Mouse (Mus musculus) lung, postnatal 10 days (tissue): ENCODE measurements at regions not wholly inside any gene's neighbourhood (a gene's known extent, or its start where the extent isn't known, plus 50 kb on each side); places are given as distances from the start of the nearest gene placed in this dataset.

ENCODE experiments used
- DNase-seq: peaks from one replicate; pipeline ENCODE4 v3.0.0; 2021

GRCm38 (mm10) chr13:59393231-59393938 is 191.6 kb downstream of the Agtpbp1 start:
- DNase-seq, result peak; percentile 51

DNA sequence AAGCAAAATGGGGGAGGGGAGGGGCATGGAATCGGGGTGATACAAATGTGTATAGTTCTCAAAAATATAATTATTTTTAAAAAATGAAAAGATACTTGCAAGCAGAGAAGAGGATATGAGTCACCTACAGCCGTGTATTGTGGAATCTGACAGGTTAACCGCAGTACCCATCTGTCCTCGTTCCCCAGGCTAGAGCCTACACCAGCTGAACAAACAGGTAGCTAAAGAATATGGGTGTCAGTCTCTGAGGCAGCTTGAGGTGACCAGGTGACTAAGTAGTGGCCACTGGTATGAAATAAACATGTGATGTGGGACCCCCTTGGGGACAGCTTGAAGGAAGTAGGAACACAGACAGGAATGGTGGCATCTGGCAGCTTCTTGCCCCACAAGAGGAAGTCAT is 192.2 kb downstream of the Agtpbp1 start:
- DNase-seq, result no peak

DNA sequence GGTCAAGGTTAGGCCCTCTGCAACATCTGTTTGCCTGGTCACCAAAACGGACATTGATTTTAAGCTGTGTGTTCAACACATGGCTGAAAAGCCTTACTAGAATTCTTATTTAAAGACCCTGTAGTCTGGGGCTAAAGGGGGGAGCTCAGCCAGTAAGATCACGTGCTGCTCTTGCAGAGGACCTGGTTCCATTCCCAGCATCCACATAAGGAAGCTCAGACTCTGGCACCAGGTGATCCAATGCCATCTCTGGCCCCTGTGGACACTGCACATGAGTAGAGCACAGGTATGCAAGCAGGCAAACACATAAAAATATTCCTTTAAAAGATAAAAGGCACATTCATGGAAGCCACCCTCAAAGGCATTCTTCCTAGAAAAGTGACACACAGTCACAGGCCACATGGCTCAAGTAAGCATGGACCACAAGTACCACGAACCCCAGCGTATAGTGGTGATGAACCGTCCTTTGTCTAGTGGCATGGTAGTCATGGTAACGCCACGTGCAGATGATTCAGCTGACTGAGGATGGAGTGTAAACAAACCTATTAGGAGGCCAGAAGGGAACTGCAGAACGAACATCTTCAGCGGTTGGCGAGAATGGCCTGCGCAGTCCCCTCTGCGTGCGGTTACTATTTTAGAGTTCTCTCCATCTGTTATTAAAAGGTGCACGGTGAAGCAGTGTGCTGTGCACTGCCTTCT is 197.3 kb downstream of the Agtpbp1 start:
- DNase-seq, result no peak

GRCm38 (mm10) chr13:59386935-59387540 is 198.0 kb downstream of the Agtpbp1 start:
- DNase-seq, result no peak

DNA sequence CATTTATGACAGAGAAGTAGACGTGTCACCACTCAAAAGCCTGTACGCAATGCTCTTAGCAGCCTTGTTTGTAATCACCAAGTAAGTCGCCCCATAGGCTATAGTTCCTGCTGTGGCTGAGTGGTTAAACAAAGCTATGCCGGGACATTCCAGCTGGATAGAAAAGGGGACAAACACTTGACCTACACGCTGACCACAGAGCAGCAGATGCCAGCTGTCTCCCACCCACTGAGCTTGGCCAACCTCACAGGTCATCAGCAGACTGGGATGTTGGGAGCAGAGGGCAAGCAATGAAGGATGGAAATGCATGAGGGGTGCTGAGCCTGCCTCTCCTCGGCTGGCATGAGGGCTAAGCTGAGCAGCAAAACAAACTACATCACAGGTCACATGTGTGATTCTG is 199.2 kb downstream of the Agtpbp1 start:
- no peak for DNase-seq

- DNase-seq, result no peak
These were observed 214.7 kb downstream of the Agtpbp1 start for GRCm38 (mm10) chr13:59370141-59370816.

DNA sequence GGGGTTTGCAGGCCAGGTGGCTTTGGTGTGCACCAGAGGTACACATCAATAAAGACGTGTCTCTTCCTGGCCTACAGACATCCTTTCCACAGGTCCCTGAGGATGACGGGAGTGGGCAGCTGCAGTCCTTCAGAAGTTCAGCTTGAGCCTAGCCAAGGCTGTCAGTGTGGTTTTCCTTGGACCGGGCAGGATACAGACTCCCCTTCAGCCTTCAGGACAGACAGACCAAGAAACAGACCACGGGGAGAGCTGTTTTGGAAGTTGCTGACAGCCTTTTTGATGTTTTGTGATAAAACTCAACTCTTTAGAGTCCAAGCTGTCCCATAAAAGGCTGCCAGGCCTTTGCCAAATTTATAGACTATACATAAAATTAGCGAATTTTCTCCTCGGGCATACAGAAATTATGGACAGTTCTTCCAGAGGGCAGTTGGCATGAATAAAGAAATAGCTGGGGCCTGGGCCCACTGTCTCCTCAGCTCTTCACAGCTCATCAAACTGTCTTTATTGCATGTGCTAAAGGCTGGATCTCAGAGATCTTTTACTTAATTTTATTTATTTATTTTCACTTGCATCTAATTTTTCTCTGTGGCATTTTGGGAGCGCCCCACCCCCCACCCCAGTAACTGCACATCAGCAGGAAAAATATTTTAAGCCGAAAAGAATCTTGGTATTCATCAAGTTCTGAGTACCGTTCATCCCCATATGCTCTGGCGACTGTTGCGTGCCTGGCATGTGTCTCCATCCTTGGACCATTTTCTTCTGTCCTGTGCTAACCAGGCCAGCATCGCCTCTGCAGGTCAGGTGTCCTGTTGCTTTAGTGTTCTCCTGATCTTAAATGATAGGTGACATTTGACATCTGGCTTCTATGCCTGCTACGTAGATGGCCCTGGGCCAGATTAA is 216.2 kb downstream of the Agtpbp1 start:
- DNase-seq, result no peak

DNA sequence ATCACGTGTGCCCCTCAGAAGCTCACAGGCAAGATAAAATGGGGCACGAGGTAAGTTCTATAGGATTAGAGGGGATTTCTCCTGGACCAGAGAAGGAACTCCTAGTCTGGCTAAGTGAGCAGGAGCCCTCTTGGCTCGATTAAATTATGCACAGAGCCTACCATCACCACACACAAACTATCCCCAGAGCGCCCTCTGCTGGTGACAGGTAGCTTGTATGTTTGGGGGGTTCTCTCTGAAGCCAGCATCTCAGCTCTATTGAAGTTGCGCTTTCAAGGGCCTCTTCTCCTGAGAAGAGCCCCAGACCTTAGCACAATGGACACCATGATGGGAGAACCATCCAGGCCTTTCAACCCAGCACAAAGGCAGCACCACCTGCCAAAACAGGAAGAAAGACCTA is 219.6 kb downstream of the Agtpbp1 start:
- DNase-seq, result peak; percentile 74

GRCm38 (mm10) chr13:59363428-59363827 is 221.6 kb downstream of the Agtpbp1 start:
- no peak for DNase-seq

GRCm38 (mm10) chr13:59361323-59361722 is 223.7 kb downstream of the Agtpbp1 start:
- DNase-seq, result no peak

GRCm38 (mm10) chr13:59360026-59360425 is 225.0 kb downstream of the Agtpbp1 start:
- DNase-seq, result no peak

- DNase-seq, result no peak
These were observed 226.6 kb downstream of the Agtpbp1 start for GRCm38 (mm10) chr13:59358421-59358820.

- DNase-seq, result no peak
These were observed 233.6 kb downstream of the Agtpbp1 start for GRCm38 (mm10) chr13:59351461-59351860.

GRCm38 (mm10) chr13:59350613-59351150 is 234.3 kb downstream of the Agtpbp1 start:
- no peak for DNase-seq

GRCm38 (mm10) chr13:59348510-59348909 is 236.5 kb downstream of the Agtpbp1 start:
- DNase-seq, result no peak

DNA sequence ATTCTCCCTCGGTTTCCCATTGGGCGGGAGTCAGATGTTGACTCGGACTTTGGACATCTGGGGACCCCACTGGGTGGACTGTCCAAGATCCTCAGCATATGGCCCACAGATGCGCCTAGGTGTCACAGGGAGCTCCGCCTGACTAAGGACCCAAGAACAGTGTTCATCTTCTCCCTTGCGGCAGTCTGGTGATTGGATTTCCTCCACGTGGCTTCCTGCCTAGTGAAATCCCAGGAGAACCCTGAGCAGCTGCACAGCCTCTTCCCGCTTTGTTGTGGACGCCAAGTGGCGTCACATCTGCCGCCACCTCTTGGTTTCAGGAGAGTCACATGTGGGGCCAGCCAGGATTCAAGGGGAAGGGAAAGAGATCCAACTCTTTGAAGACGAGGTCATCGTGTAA is 243.2 kb downstream of the Agtpbp1 start:
- DNase-seq, result peak; percentile 8

- DNase-seq, result no peak
These were observed 246.6 kb downstream of the Agtpbp1 start for GRCm38 (mm10) chr13:59338436-59338835.

- DNase-seq, result no peak
These were observed 261.1 kb downstream of the Agtpbp1 start for GRCm38 (mm10) chr13:59323933-59324332.

DNA sequence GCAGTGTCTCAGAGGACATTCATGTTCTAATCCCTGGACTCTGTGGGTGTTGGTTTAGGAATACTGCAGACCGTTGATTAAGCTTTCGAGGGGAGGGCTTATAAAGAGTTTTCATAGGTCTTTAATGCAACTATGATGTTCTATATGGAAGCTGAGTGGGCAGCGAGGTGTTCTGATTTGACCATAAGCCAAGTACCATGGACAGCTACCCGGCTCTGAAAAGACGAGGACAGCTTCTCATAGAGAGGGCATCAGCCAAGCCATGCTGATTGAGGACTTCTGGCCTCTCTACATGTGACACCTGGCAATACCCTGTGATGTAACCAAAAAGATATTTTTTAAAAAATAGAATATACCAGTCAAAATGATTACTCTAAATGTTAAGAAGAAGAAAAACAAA is 261.6 kb downstream of the Agtpbp1 start:
- DNase-seq, result peak; percentile 19

GRCm38 (mm10) chr13:59320261-59320660 is 264.8 kb downstream of the Agtpbp1 start:
- no peak for DNase-seq

GRCm38 (mm10) chr13:59317458-59318005 is 267.5 kb downstream of the Agtpbp1 start:
- DNase-seq, result no peak

- no peak for DNase-seq
These were observed 269.2 kb downstream of the Agtpbp1 start for GRCm38 (mm10) chr13:59315811-59316210.
